Mouse (Mus musculus) left cerebral cortex, adult 11 months (tissue): ENCODE measurements around the gene Uqcc2.

Source experiments
- DNase-seq: peaks from one replicate; pipeline ENCODE4 v3.0.0; 2022; ENCODE audit warnings: low spot score

Gene Uqcc2

GRCm38 (mm10) chr17:27133551-27134141, at the start of gene Uqcc2:
Gene Uqcc2, minus strand, starts transcription at chr17:27133916.
- peak; percentile 94 for DNase-seq

GRCm38 (mm10) chr17:27182401-27182800, 48.7 kb upstream of the Uqcc2 start:
- no peak for DNase-seq

- DNase-seq = no peak
Observed at GRCm38 (mm10) chr17:27181666-27182065, 48.0 kb upstream of the Uqcc2 start.

GRCm38 (mm10) chr17:27179681-27180280, 46.1 kb upstream of the Uqcc2 start:
- no peak for DNase-seq

GRCm38 (mm10) chr17:27178427-27179177, 44.9 kb upstream of the Uqcc2 start:
- DNase-seq = no peak

GRCm38 (mm10) chr17:27178019-27178418, 44.3 kb upstream of the Uqcc2 start:
- DNase-seq = no peak

- DNase-seq = no peak
Observed at GRCm38 (mm10) chr17:27176754-27177153, 43.0 kb upstream of the Uqcc2 start.

GRCm38 (mm10) chr17:27176287-27176686, 42.6 kb upstream of the Uqcc2 start:
- no peak for DNase-seq

GRCm38 (mm10) chr17:27175196-27175874, 41.6 kb upstream of the Uqcc2 start:
- no peak for DNase-seq

GRCm38 (mm10) chr17:27173715-27174114, 40.0 kb upstream of the Uqcc2 start:
- DNase-seq = no peak

GRCm38 (mm10) chr17:27172459-27172858, 38.7 kb upstream of the Uqcc2 start:
- no peak for DNase-seq

- no peak for DNase-seq
Observed at GRCm38 (mm10) chr17:27171121-27171520, 37.4 kb upstream of the Uqcc2 start.

- no peak for DNase-seq
Observed at GRCm38 (mm10) chr17:27169952-27170695, 36.4 kb upstream of the Uqcc2 start.

GRCm38 (mm10) chr17:27168569-27168968, 34.9 kb upstream of the Uqcc2 start:
- DNase-seq = no peak

GRCm38 (mm10) chr17:27167545-27167944, 33.8 kb upstream of the Uqcc2 start, which contains the start of gene Ip6k3:
Gene Ip6k3, minus strand, starts transcription at chr17:27167795.
- DNase-seq = no peak

GRCm38 (mm10) chr17:27166901-27167300, 33.2 kb upstream of the Uqcc2 start:
- DNase-seq = no peak

- peak; percentile 30 for DNase-seq
Observed at GRCm38 (mm10) chr17:27165054-27165773, 31.5 kb upstream of the Uqcc2 start.

- DNase-seq = no peak
Observed at GRCm38 (mm10) chr17:27160905-27161304, 27.2 kb upstream of the Uqcc2 start.

- no peak for DNase-seq
Observed at GRCm38 (mm10) chr17:27159169-27159568, 25.5 kb upstream of the Uqcc2 start.

GRCm38 (mm10) chr17:27158439-27158838, 24.7 kb upstream of the Uqcc2 start:
- DNase-seq = no peak

- DNase-seq = no peak
Observed at GRCm38 (mm10) chr17:27155752-27156151, 22.0 kb upstream of the Uqcc2 start.
